Mouse (Mus musculus): Measurements from ENCODE around the gene Neurod2. TPM values are rescaled to one million over a fixed set of nuclear protein-coding genes. Genes with fewer than 3 reads are reported as not detected.
A peak's percentile ranks its signal among the peaks of the same experiment; 100 is the strongest.

Gene Neurod2
- total RNA-seq, 2 experiments from 2014 or later: 113 to 124 TPM

DNA sequence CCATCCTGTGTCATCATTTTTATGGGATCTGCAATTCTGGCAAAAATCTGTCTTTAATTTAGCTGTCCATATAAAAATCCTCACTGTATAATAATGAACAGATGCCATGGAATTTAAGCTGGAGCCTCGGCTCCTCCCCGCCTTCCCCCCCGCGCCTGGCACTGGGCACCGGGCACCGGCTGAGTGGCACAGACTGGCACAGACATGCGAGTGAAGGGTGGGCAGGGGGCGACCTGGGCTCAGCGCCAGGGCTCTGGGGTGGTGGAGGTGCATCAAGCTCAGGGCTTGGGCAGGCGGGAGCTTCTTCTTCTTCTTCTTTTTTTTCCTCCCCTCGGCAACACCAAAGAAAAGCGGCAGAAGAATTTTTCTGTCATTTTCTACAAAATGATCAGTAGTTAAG is 9.1 kb downstream of the Neurod2 start:
- peak; percentile 42 to 67 for DNase-seq (ENCODE audit: low spot score in 2 of 2)

GRCm38 (mm10) chr11:98319944-98320343 is 9.5 kb downstream of the Neurod2 start:
- DNase-seq (ENCODE audit: low spot score in 2 of 2): no peak

GRCm38 (mm10) chr11:98319544-98319943 is 9.9 kb downstream of the Neurod2 start:
- no peak for DNase-seq (ENCODE audit: low spot score in 2 of 2)

DNA sequence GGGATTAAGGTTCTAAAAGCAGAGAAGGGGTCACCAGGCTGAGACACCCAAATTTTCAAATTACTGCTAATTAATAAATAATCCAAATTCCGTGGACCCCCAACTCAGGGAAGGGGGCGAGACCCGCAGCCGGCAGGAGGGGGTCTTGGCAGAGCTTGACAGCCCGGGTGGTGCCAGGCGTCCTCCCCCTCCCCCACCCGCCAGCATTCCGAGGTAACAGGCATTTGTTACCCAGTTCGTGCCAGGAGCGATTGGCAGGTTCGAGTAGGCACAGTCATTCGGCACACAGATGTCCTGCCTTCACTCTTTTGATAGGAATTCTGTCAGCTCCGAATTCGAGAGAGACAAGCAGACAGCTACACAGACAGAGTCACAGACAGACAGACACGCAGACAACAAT is 10.3 kb downstream of the Neurod2 start:
- DNase-seq (ENCODE audit: low spot score in 2 of 2): peak; percentile 68 to 90

DNA sequence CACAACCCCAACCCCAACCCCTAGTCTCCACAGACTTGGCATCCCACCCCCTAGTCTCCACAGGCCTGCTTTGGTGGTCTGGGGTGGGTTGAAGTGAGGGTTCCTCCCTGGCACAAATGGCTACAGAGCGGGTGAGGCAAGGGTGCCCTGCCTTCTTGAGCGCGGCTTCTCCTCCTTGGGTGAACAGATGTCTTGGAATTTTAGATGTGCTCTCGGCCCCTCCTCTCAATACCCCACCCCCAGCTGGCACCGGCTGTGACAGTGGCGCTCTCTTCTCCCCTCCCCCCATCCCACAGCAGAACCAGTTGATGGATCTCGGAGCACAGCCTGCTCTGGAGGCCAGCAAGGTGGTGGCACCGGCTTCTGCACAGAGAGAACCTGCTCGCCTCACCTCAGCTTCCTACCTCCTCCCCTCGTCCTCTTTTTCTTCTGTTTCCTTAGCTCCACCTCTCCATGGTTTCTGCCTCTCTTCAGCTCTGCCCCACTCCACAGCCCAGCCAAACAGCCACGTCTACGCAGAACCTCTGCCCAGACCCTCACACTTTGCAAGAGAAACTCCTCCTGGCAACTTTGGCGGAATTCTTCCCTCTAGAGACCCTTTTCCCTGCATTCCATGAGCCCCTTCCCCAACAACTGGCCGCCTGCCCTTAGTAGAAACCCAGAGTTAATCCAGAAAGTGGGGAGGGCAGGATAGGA is 10.9 kb downstream of the Neurod2 start:
- DNase-seq (ENCODE audit: low spot score in 2 of 2): no peak

DNA sequence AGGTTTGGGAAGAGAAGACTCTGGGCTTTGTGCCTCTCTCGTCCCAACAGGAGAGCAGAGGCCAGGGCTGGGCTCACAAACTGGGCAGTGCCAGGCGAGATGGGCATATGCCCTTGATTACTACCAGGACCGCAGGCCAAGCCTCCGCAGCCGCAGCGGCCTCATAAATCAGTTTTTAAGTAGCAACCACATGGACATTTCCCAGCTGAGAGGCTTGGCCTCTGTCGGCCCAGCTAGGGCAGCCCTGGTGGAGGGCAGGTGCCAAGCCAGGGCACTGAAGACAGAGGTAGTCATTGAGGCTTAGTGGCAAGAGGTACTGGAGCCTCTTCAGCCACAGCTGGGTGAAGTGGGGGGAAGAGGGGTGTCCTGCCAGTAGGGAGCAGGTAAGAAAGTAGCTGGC is 12.0 kb downstream of the Neurod2 start:
- no peak for DNase-seq (ENCODE audit: low spot score in 2 of 2)

DNA sequence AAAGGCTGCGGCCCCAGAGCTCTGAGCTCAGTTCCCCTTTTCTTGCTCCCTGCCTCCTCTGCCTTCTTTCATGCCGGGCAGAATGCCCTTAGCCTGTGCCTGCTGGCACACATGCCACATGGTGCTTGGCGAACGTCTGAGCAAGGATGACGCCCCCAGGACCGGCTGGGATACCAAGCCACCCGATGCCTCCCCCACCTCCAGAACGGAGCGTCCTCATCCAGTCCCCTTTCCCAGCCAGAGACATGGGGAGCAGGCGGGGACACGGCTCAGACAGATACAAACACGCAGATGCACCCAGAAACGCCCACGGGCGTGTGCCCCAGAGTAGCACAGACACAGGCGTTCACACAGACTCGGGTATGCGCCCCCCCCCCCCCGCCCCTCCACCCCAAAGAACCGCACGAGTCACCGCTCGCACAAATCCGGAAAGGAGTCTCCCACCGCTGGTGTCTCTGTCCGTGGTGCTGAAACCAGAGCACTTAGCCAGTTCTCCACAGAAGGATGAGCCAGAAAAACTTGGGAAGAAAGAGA is 15.6 kb downstream of the Neurod2 start:
- DNase-seq (ENCODE audit: low spot score in 2 of 2): peak; percentile 71 to 90

GRCm38 (mm10) chr11:98298484-98299205 is 30.8 kb downstream of the Neurod2 start:
- no peak for DNase-seq (ENCODE audit: low spot score in 2 of 2)

DNA sequence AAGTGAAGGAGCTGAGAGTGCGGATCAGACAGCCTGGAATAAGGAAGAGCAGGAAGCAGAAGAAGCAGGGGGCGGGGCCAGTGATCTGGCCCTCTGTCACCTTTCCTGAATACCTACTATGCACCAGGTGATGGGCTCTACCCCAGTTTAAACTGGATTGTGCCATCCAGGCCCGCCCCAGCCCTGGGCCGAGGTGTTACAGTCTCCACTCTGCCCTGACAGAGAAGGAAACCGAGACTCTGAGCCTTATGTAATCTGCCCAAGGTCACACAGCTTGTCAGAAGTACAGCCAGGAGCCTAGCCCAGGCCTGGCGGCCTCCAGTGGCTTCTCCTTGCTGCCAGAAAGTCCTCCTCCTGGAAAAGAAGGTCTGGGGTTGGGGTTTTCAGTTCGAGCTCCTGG is 31.7 kb downstream of the Neurod2 start:
- no peak for DNase-seq (ENCODE audit: low spot score in 2 of 2)

DNA sequence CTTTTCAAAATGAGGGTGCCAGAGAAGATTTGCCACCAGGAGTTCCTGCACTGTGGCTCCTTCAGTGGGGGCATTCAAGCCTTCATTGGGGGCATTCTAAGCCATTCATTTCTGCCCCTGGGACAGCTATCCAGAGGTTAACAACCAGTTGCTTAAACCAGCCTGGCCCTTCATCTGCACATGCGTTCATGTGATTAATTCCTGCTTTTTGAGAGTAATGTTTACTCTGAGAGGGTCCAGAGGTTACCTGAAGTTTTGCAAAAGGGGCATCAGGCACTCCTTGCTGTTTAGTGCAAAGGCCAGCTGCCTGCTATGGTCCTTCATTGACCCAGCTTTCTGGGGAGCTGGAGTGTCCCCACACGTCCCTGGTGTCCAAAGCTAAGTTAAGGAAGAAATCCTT is 32.5 kb downstream of the Neurod2 start:
- no peak for DNase-seq (ENCODE audit: low spot score in 2 of 2)

GRCm38 (mm10) chr11:98296277-98296676 is 33.2 kb downstream of the Neurod2 start:
- peak in 1 of 2 experiments; percentile 63 for DNase-seq (ENCODE audit: low spot score in 2 of 2)

- DNase-seq (ENCODE audit: low spot score in 2 of 2): no peak
These were observed 34.3 kb downstream of the Neurod2 start for GRCm38 (mm10) chr11:98295013-98295585.

GRCm38 (mm10) chr11:98294188-98295012 is 35.0 kb downstream of the Neurod2 start:
- peak; percentile 78 to 80 for DNase-seq (ENCODE audit: low spot score in 2 of 2)

- no peak for DNase-seq (ENCODE audit: low spot score in 2 of 2)
These were observed 36.4 kb downstream of the Neurod2 start for GRCm38 (mm10) chr11:98293070-98293469.

DNA sequence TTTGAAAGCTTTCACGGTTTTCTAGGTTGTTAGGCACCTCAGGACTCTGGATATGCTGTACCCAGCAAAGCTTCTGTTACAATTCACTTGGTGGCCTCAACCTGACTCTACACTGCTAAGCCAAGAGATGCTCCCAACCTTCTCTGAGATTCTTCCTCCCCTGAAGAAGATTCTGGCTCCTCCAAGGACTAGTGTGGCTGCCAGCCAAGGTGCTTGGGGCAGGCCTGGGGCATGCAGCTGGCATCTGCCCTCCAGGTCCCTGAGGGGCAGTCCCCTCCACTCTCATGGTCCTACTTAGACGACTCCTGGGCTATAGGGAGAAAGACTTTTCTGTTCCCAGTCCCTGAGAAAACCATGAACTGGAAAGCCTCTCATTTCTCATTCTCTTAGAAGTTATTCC is 38.5 kb downstream of the Neurod2 start:
- DNase-seq (ENCODE audit: low spot score in 2 of 2): no peak

DNA sequence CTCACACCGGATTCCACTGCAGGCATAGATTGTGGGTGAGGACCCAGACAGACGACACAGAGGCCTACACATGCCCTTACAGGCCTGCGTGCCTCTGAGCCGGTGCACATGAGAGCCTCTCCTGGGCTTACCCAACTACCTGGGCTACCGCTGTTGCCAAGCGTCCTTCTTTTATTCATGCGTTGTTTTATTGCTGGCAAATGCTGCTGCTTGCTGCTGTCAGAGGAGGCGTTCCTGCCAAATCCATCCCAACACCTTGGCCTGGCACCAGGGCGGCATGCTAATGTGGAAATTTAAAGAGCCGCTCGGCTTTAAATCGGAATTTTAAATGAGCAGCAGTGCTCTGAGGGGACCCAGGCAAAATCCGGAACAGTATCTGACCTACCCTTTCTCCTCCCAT is 39.6 kb downstream of the Neurod2 start:
- DNase-seq (ENCODE audit: low spot score in 2 of 2): no peak

- DNase-seq (ENCODE audit: low spot score in 2 of 2): no peak
These were observed 41.5 kb downstream of the Neurod2 start for GRCm38 (mm10) chr11:98287961-98288360.

DNA sequence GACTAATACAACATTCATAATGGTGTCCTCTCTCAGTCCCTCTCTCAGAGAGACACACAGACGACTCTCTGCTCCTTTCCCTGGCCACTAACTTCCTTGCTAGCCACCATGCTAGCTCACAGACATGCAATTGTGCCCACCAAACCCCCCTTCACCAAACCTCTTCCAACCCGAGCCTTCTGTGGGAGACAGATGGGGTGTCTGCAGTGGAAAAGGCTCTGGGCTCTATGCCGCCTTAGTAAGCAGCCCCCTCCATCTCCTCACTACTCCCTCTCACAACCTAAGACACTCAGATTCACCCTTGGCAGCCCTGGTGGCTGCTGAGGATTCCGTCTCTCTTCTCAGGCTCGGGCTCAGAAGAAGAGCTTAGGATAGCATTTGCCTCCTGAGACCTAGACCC is 41.9 kb downstream of the Neurod2 start:
- DNase-seq (ENCODE audit: low spot score in 2 of 2): no peak

DNA sequence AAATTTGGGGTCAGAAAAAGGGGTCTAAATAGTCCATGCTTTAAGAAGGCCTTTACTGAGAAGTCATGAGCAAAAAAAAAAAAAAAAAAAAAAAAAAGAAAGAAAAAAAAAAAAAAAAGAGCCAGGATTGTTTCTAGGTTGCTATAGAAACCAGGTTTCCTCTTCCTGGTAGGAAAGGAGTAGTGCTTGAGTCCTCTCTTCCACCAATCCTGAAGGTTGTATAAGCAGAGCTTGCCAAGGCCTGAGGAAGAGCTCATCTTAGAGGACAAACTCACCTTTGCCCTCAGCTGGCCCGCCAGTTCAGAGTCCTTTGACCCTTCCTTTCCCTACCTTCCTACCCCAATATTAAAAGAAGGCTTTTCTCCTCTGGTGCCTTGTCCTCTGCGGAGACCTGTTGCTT is 44.1 kb downstream of the Neurod2 start:
- no peak for DNase-seq (ENCODE audit: low spot score in 2 of 2)

DNA sequence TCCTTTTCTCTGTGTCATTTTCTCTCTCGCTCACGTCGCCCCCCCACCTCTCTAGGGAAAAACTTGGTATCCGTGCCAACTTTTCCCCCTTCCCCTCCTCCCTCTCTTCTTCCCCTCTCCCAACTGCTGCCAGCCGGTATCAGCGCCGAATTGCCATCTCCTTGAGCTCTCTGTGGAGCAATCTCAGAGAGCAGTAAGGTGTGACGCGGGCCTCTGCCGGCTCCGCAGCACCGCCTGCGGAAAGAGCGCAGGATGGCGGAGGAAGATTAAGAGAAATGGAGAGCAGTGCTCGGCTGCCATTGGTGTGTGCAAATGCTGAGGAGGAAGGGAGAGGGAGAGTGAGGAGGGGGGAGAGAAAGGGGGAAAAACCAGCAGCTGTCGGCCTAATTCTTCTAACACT is 45.2 kb downstream of the Neurod2 start:
- peak in 1 of 2 experiments; percentile 55 for DNase-seq (ENCODE audit: low spot score in 2 of 2)

DNA sequence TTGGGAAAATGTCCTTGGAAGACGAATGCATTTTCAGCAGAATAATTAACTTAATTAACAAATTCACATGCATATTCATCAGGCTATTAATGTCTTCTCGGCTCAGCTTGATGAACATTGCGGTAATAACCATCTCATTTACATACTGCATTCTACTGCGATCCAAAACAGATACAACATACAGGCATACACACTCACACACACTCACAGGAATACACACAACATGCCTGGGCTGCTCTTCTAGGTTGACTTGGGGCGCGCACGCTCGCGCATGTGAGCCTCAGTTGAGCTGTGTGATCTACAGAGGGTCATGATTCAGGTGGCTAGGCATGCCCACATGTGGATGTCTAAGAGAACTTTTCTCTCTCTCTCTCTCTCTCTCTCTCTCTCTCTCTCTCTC is 45.7 kb downstream of the Neurod2 start:
- DNase-seq (ENCODE audit: low spot score in 2 of 2): no peak

All from layer of hippocampus, postnatal 14 days (tissue).